Mouse (Mus musculus) neural tube, embryonic 15.5 days (tissue): ENCODE data around the gene Fchsd2. TPM values are rescaled to one million over a fixed set of nuclear protein-coding genes. Genes with fewer than 3 reads are reported as not detected.

Source experiments
- ATAC-seq: fragments of 200-750 bp; cut with Nextera tagmentation; 2 replicates; pipeline ENCODE4 v1.8.0; 2017; ENCODE audit warnings: mild to moderate bottlenecking, moderate TSS enrichment, moderate library complexity; ENCODE audit not compliant: low FRiP score
- H3K27ac ChIP-seq: fragments of 300-500 bp; sonication (generic); replicated peaks from 2 replicates; pipeline ENCODE4 v1.5.1; 2015; ENCODE audit warnings: mild to moderate bottlenecking, inconsistent platforms
- H3K27me3 ChIP-seq: fragments of 300-500 bp; sonication (generic); replicated peaks from 2 replicates; pipeline ENCODE4 v1.6.1; 2015; ENCODE audit warnings: inconsistent platforms
- H3K36me3 ChIP-seq: fragments of 300-500 bp; sonication (generic); 2 replicates; pipeline ENCODE4 v1.6.1; 2015; ENCODE audit warnings: inconsistent platforms
- H3K4me1 ChIP-seq: fragments of 300-500 bp; sonication (generic); 2 replicates; pipeline ENCODE4 v1.6.1; 2015; ENCODE audit warnings: inconsistent platforms
- H3K4me2 ChIP-seq: fragments of 300-500 bp; sonication (generic); 2 replicates; pipeline ENCODE4 v1.6.1; 2015; ENCODE audit warnings: inconsistent platforms, mild to moderate bottlenecking, moderate library complexity
- H3K4me3 ChIP-seq: fragments of 300-500 bp; sonication (generic); replicated peaks from 2 replicates; pipeline ENCODE4 v1.5.1; 2015; ENCODE audit warnings: mild to moderate bottlenecking, inconsistent platforms
- H3K9ac ChIP-seq: fragments of 300-500 bp; sonication (generic); replicated peaks from 2 replicates; pipeline ENCODE4 v1.6.1; 2015; ENCODE audit warnings: mild to moderate bottlenecking, inconsistent platforms
- H3K9me3 ChIP-seq: fragments of 300-500 bp; sonication (generic); replicated peaks from 2 replicates; pipeline ENCODE4 v1.6.1; 2016; ENCODE audit warnings: inconsistent platforms
- WGBS: fragments of 180-500 bp; shearing (Covaris S2); methylation state at CpG from one replicate; pipeline ENCODE4 v1.1.7; 2015; ENCODE audit warnings: mixed read lengths; 5-methylcytosine and 5-hydroxymethylcytosine counted together
- polyA plus RNA-seq: library from polyadenylated mRNA; unstranded; fragments of >200 nt; fragmentation: Nextera tagmentation; extraction: Ambion mirVana; gene quantifications from 2 replicates; pipeline ENCODE4 v1.2.1, GENCODE M21; 2015

The Fchsd2 gene
- polyA plus RNA-seq, 1 experiment from 2014 or later: 39.4 TPM

GRCm38 (mm10) chr7:101106666-101107065 is 14.0 kb downstream of the Fchsd2 start:
- no peaks in the 10 kb centered on the region for H3K9me3 ChIP-seq

GRCm38 (mm10) chr7:101107073-101107810 is 14.6 kb downstream of the Fchsd2 start:
- H3K36me3 ChIP-seq: peaks cover 9% of the 10 kb centered on the region
- 0 out of 2 replicates have a peak, but pooled peaks have one; percentile 0 for ATAC-seq
- no peaks in the 10 kb centered on the region for H3K9me3 ChIP-seq
- 30% methylated on average over 5 of the region's 5 CpGs for WGBS
- peaks cover 22% of the 10 kb centered on the region for H3K4me1 ChIP-seq
- H3K27ac ChIP-seq: peak overlapping the region; percentile 98
- H3K4me2 ChIP-seq: peak overlapping the region; percentile 64
- no peaks in the 10 kb centered on the region for H3K27me3 ChIP-seq
- peak overlapping the region; percentile 95; the same call in 1 of the 2 replicates for H3K9ac ChIP-seq
- peak overlapping the region; percentile 73 for H3K4me3 ChIP-seq

More at GRCm38 (mm10) chr7:101106666-101107065, 14.0 kb downstream of the Fchsd2 start:
- ATAC-seq: no peak
- no peak overlapping the region for H3K4me2 ChIP-seq
- 0 out of 2 replicates have a peak overlapping the region, but pooled peaks have one; percentile 98 for H3K27ac ChIP-seq
- H3K4me3 ChIP-seq: no peak overlapping the region
- peaks cover 23% of the 10 kb centered on the region for H3K4me1 ChIP-seq
- H3K9ac ChIP-seq: no peak overlapping the region
- H3K36me3 ChIP-seq: peaks cover 8% of the 10 kb centered on the region
- WGBS: 82% methylated on average over 2 of the region's 2 CpGs
- H3K27me3 ChIP-seq: no peaks in the 10 kb centered on the region

DNA sequence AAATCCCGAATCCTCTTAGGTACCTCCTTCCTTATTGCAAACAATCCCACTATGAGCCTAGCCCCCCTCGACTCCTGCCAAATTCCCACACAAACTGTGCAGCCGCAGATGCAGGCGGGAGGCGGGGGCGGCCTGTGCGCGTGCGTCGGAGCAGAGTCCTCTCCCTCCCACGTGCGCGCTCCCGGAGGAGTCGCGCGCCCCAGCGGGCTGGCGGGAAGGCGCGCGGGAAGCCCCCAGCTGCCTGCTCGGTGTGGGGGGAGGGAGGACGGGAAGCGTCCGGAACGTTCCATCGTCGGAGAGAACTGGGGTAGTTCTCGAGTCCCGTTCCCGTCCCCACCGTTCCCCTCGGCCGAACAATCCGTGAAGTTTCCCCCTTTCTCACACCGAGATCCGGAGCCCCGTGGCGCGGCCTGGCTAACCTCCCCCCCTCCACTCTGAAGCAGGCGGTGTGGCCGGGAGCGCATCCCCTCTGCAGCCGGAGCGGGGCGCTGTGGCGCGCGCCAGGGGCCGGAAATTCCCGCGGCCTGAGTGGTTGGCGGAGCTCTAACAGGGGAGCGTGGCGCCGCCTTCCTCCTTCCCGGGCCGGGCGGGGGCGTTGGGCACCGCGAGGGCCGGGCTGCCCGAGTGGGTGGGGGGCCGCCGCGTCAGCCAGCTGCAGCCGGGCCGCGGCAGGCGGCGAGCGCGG is 15.4 kb downstream of the Fchsd2 start:
- ATAC-seq: peak; percentile 95
- peak overlapping the region; percentile 73 for H3K4me3 ChIP-seq
- no peaks in the 10 kb centered on the region for H3K27me3 ChIP-seq
- H3K9ac ChIP-seq: peak overlapping the region; percentile 95
- peak overlapping the region; percentile 64 for H3K4me2 ChIP-seq
- H3K4me1 ChIP-seq: peaks cover 22% of the 10 kb centered on the region
- WGBS: under 1% methylated on average over 51 of the region's 75 CpGs
- H3K9me3 ChIP-seq: no peaks in the 10 kb centered on the region
- peaks cover 9% of the 10 kb centered on the region for H3K36me3 ChIP-seq
- peak overlapping the region; percentile 98 for H3K27ac ChIP-seq

DNA sequence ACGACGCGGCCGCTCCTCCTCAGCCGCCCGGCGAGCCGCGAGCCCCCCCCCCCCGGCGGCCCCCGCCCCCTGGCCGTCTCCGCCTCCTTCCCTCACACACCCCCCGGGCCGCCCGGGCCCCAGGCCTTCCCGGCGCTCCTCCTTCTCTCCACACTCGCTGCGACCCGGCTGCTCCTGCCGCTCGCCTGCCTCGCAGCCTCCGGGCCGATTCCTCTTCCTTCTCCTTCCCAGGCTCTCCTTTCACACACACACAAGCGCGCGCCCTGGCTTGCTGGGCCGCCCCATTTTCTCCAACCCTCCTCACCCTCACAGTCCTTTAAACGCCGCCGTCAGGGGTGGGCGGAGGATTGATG is 16.0 kb downstream of the Fchsd2 start:
- WGBS: 0% methylated on average over 10 of the region's 35 CpGs
- no peaks in the 10 kb centered on the region for H3K27me3 ChIP-seq

GRCm38 (mm10) chr7:101109006-101109855 is 16.6 kb downstream of the Fchsd2 start:
- Histone ChIP-seq H3K36me3 (peaks cover 12% of the 10 kb centered on the region), H3K9me3 (no peaks in the 10 kb centered on the region), H3K27ac (peak overlapping the region; percentile 98), H3K27me3 (no peaks in the 10 kb centered on the region), H3K4me3 (peak overlapping the region; percentile 73), H3K4me1 (peaks cover 25% of the 10 kb centered on the region), H3K9ac (peak overlapping the region; percentile 95), H3K4me2 (peak overlapping the region; percentile 64)
- WGBS: under 1% methylated on average over 47 of the region's 47 CpGs
- peak; percentile 17 for ATAC-seq

More for the DNA sequence above, 16.0 kb downstream of the Fchsd2 start:
- Histone ChIP-seq H3K36me3 (peaks cover 12% of the 10 kb centered on the region), H3K27ac (peak overlapping the region; percentile 98), H3K4me3 (peak overlapping the region; percentile 73), H3K4me1 (peaks cover 25% of the 10 kb centered on the region), H3K4me2 (peak overlapping the region; percentile 64), H3K9me3 (no peaks in the 10 kb centered on the region), H3K9ac (peak overlapping the region; percentile 95)
- ATAC-seq: peak; percentile 78

GRCm38 (mm10) chr7:101109856-101110350 is 17.2 kb downstream of the Fchsd2 start:
- Histone ChIP-seq H3K27me3 (no peaks in the 10 kb centered on the region), H3K9me3 (no peaks in the 10 kb centered on the region), H3K9ac (peak overlapping the region; percentile 95), H3K36me3 (peaks cover 13% of the 10 kb centered on the region), H3K4me3 (peak overlapping the region; percentile 73), H3K27ac (peak overlapping the region; percentile 98), H3K4me2 (peak overlapping the region; percentile 64), H3K4me1 (peaks cover 25% of the 10 kb centered on the region)
- WGBS: 8% methylated on average over 8 of the region's 8 CpGs
- ATAC-seq: no peak

DNA sequence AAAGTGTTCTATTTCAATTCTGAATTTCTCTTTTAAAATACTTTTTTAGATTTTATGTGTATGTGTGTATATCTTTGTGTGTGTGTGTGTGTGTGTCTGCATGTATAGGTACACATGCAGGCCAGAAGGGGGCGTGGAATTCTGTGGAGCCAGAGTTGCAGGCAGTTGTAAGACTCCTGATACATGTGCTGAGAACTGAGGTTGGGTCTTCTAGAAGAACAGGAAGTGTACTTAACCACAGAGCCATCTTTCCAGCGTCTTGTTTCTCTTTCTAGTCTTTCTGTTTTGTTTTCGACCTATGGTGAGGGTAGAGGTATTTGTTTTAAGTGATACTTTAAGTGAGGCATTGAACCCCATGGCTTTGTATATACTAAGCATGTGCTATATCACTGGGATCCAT is 20.7 kb downstream of the Fchsd2 start:
- Histone ChIP-seq H3K9me3 (no peaks in the 10 kb centered on the region), H3K4me3 (no peak overlapping the region), H3K27ac (no peak overlapping the region), H3K27me3 (no peaks in the 10 kb centered on the region), H3K9ac (no peak overlapping the region), H3K4me2 (no peak overlapping the region), H3K4me1 (peaks cover 18% of the 10 kb centered on the region), H3K36me3 (peaks cover 35% of the 10 kb centered on the region)
- no peak for ATAC-seq
- WGBS: 93% methylated on average over 3 of the region's 3 CpGs

GRCm38 (mm10) chr7:101114328-101114727 is 21.7 kb downstream of the Fchsd2 start:
- Histone ChIP-seq H3K27ac (no peak overlapping the region), H3K27me3 (no peaks in the 10 kb centered on the region), H3K36me3 (peaks cover 38% of the 10 kb centered on the region), H3K9ac (no peak overlapping the region), H3K4me1 (peaks cover 18% of the 10 kb centered on the region), H3K4me3 (no peak overlapping the region), H3K4me2 (no peak overlapping the region), H3K9me3 (no peaks in the 10 kb centered on the region)
- 100% methylated on average over 1 of the region's 1 CpGs for WGBS
- ATAC-seq: no peak

- Histone ChIP-seq H3K36me3 (peaks cover 35% of the 10 kb centered on the region), H3K9me3 (no peaks in the 10 kb centered on the region), H3K4me3 (no peak overlapping the region), H3K27ac (no peak overlapping the region), H3K9ac (no peak overlapping the region), H3K4me2 (no peak overlapping the region), H3K4me1 (peaks cover 5% of the 10 kb centered on the region; the same call in 1 of the 2 replicates), H3K27me3 (no peaks in the 10 kb centered on the region)
- ATAC-seq: no peak
- 93% methylated on average over 7 of the region's 7 CpGs for WGBS
Measured at GRCm38 (mm10) chr7:101119391-101119790, 26.7 kb downstream of the Fchsd2 start.

DNA sequence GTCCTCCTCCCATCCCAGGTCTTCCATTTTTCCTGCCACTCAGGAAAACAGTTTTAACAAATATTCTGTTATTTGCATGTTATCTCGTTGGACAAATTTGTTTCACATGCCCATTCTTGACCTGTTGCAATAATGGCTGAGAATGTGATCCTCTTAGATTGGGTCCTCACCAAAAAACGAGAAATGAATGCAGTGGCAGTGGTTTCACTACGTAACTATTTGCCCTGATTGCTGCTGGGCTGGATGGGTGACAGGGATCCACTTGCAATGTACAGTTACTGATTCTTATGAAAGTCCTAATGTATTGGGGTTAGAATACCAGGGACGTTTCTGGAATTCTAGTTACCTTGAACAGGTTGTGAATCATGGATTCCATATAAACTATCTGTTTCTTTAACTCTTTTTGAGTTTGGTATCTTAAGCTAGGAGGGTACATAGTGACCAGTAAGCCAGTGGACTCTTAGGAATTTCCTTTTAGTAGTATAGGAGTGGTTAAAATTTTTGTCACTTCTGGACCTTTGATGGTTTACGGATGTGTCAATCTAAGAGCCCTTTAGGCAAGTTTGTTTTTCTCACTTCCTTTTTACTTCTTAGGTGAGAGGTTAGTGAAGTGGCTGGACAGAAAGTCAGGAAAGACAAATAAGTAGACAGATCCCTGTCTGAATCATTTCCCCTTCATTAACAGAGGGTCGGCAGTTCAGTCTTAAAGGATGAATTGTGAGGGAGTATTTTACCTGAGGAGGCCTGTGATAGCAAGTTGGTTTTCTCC is 31.1 kb downstream of the Fchsd2 start:
- H3K9me3 ChIP-seq: no peaks in the 10 kb centered on the region
- no peak for ATAC-seq
- H3K4me1 ChIP-seq: peaks cover 14% of the 10 kb centered on the region; the same call in 1 of the 2 replicates
- WGBS: 86% methylated on average over 6 of the region's 6 CpGs
- no peaks in the 10 kb centered on the region for H3K27me3 ChIP-seq
- H3K36me3 ChIP-seq: peaks cover 13% of the 10 kb centered on the region
- no peak overlapping the region for H3K9ac ChIP-seq
- H3K27ac ChIP-seq: no peak overlapping the region
- H3K4me3 ChIP-seq: no peak overlapping the region
- no peak overlapping the region for H3K4me2 ChIP-seq
